Mouse (Mus musculus) brain, embryonic 14.5 days (tissue): ENCODE measurements around the gene Tspoap1.

Source experiments
- CTCF ChIP-seq: fragments of 200-500 bp; IDR thresholded peaks from 2 replicates; pipeline ENCODE4 v1.5.1; 2012; ENCODE audit warnings: inconsistent platforms, mild to moderate bottlenecking, moderate library complexity, borderline replicate concordance; ENCODE audit not compliant: insufficient read depth, insufficient read length; ENCODE audit errors: extremely low read depth
- POLR2A ChIP-seq: fragments of 200-500 bp; IDR thresholded peaks from 2 replicates; pipeline ENCODE4 v1.6.1; 2012; ENCODE audit warnings: mild to moderate bottlenecking, inconsistent platforms, borderline replicate concordance; ENCODE audit not compliant: poor library complexity, insufficient read depth, insufficient read length, severe bottlenecking; ENCODE audit errors: extremely low read depth

DNA sequence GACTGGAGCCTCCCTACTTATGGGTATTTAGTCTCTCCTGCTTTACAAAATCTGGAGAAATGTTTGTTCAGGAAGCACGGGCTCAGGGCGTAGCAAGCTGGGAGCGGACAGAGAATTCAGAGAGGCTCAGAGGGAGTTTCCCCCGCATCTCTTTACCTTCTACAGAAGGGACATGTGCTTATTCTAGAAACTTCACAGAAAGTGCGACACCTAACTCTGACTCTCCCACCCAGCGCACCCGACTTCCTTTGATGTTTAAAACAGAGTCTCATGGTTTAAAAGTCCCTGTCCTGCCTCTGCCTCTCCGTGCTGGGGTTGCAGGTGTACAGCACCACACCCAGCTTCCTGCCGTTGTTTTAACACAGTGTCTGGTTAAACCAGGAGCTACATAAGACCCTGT is 39.5 kb upstream of the Tspoap1 start:
- no peak for TF ChIP-seq CTCF
- no peak for TF ChIP-seq POLR2A
